Mouse (Mus musculus) stomach, embryonic 15.5 days (tissue): Measurements from ENCODE around the gene Plxdc2. TPM values are rescaled to one million over a fixed set of nuclear protein-coding genes. Genes with fewer than 3 reads are reported as not detected.

Source experiments
- ATAC-seq: fragments of 200-750 bp; cut with Nextera tagmentation; 2 replicates; pipeline ENCODE4 v1.8.0; 2017; ENCODE audit warnings: low read depth, moderate number of reproducible peaks, moderate TSS enrichment; ENCODE audit not compliant: insufficient read depth, low FRiP score
- H3K27ac ChIP-seq: fragments of 300-500 bp; sonication (generic); 2 replicates; pipeline ENCODE4 v1.5.1; 2015; ENCODE audit warnings: mild to moderate bottlenecking, inconsistent platforms
- H3K27me3 ChIP-seq: fragments of 300-500 bp; sonication (generic); replicated peaks from 2 replicates; pipeline ENCODE4 v1.6.1; 2015; ENCODE audit warnings: inconsistent platforms
- H3K36me3 ChIP-seq: fragments of 300-500 bp; sonication (generic); 2 replicates; pipeline ENCODE4 v1.6.1; 2015; ENCODE audit warnings: inconsistent platforms
- H3K4me1 ChIP-seq: fragments of 300-500 bp; sonication (generic); 2 replicates; pipeline ENCODE4 v1.6.1; 2015; ENCODE audit warnings: inconsistent platforms
- H3K4me2 ChIP-seq: fragments of 300-500 bp; sonication (generic); 2 replicates; pipeline ENCODE4 v1.6.1; 2015; ENCODE audit warnings: mild to moderate bottlenecking, inconsistent platforms
- H3K4me3 ChIP-seq: fragments of 300-500 bp; sonication (generic); replicated peaks from 2 replicates; pipeline ENCODE4 v1.5.1; 2015; ENCODE audit warnings: inconsistent platforms
- H3K9ac ChIP-seq: fragments of 300-500 bp; sonication (generic); 2 replicates; pipeline ENCODE4 v1.6.1; 2015; ENCODE audit warnings: inconsistent platforms
- H3K9me3 ChIP-seq: fragments of 300-500 bp; sonication (generic); 2 replicates; pipeline ENCODE4 v1.6.1; 2016; ENCODE audit warnings: inconsistent platforms
- WGBS: fragments of 180-500 bp; shearing (Covaris S2); methylation state at CpG from one replicate; pipeline ENCODE4 v1.1.7; 2015; 5-methylcytosine and 5-hydroxymethylcytosine counted together
- polyA plus RNA-seq: library from polyadenylated mRNA; unstranded; fragments of >200 nt; fragmentation: Nextera tagmentation; extraction: Ambion mirVana; gene quantifications from 2 replicates; pipeline ENCODE4 v1.2.1, GENCODE M21; 2015

The Plxdc2 gene
- polyA plus RNA-seq, 1 experiment from 2014 or later, result 29.4 TPM

GRCm38 (mm10) chr2:16365830-16366401, 9.8 kb downstream of the Plxdc2 start:
- H3K4me3 ChIP-seq, result no peak overlapping the region
- no peaks in the 10 kb centered on the region for H3K9me3 ChIP-seq
- no peaks in the 10 kb centered on the region for H3K27me3 ChIP-seq
- no peaks in the 10 kb centered on the region for H3K36me3 ChIP-seq
- no peaks in the 10 kb centered on the region for H3K4me1 ChIP-seq
- no peak for ATAC-seq
- H3K27ac ChIP-seq, result no peak overlapping the region
- WGBS, result 58% methylated on average over 4 of the region's 4 CpGs
- H3K4me2 ChIP-seq, result no peak overlapping the region
- no peak overlapping the region for H3K9ac ChIP-seq

GRCm38 (mm10) chr2:16370419-16370818, 14.3 kb downstream of the Plxdc2 start:
- no peak for ATAC-seq
- Histone ChIP-seq H3K4me3 (no peak overlapping the region), H3K27ac (no peak overlapping the region), H3K36me3 (no peaks in the 10 kb centered on the region), H3K9me3 (no peaks in the 10 kb centered on the region), H3K9ac (no peak overlapping the region), H3K4me2 (no peak overlapping the region), H3K27me3 (no peaks in the 10 kb centered on the region), H3K4me1 (no peaks in the 10 kb centered on the region)
- 88% methylated on average over 1 of the region's 1 CpGs for WGBS

GRCm38 (mm10) chr2:16374288-16374687, 18.2 kb downstream of the Plxdc2 start:
- ATAC-seq, result no peak
- Histone ChIP-seq H3K9me3 (no peaks in the 10 kb centered on the region), H3K36me3 (no peaks in the 10 kb centered on the region), H3K9ac (no peak overlapping the region), H3K27ac (no peak overlapping the region), H3K4me3 (no peak overlapping the region), H3K27me3 (no peaks in the 10 kb centered on the region), H3K4me1 (no peaks in the 10 kb centered on the region), H3K4me2 (no peak overlapping the region)

- ATAC-seq, result no peak
- 57% methylated on average over 1 of the region's 1 CpGs for WGBS
- Histone ChIP-seq H3K9ac (no peak overlapping the region), H3K27me3 (no peaks in the 10 kb centered on the region), H3K4me3 (no peak overlapping the region), H3K36me3 (no peaks in the 10 kb centered on the region), H3K27ac (no peak overlapping the region), H3K4me1 (no peaks in the 10 kb centered on the region), H3K9me3 (no peaks in the 10 kb centered on the region), H3K4me2 (no peak overlapping the region)
Observed at GRCm38 (mm10) chr2:16386206-16386605, 30.1 kb downstream of the Plxdc2 start.

- Histone ChIP-seq H3K27ac (no peak overlapping the region), H3K4me2 (no peak overlapping the region), H3K9ac (no peak overlapping the region), H3K4me1 (no peaks in the 10 kb centered on the region), H3K4me3 (no peak overlapping the region), H3K36me3 (no peaks in the 10 kb centered on the region), H3K27me3 (no peaks in the 10 kb centered on the region), H3K9me3 (no peaks in the 10 kb centered on the region)
- ATAC-seq, result no peak
Observed at GRCm38 (mm10) chr2:16386692-16387091, 30.6 kb downstream of the Plxdc2 start.

GRCm38 (mm10) chr2:16387787-16388186, 31.7 kb downstream of the Plxdc2 start:
- no peak overlapping the region for H3K27ac ChIP-seq
- H3K4me2 ChIP-seq, result no peak overlapping the region
- H3K4me3 ChIP-seq, result no peak overlapping the region
- no peaks in the 10 kb centered on the region for H3K27me3 ChIP-seq
- H3K9ac ChIP-seq, result no peak overlapping the region
- no peaks in the 10 kb centered on the region for H3K9me3 ChIP-seq
- H3K36me3 ChIP-seq, result no peaks in the 10 kb centered on the region
- H3K4me1 ChIP-seq, result no peaks in the 10 kb centered on the region
- no peak for ATAC-seq

GRCm38 (mm10) chr2:16397501-16397900, 41.4 kb downstream of the Plxdc2 start:
- Histone ChIP-seq H3K4me3 (no peak overlapping the region), H3K36me3 (no peaks in the 10 kb centered on the region), H3K27me3 (no peaks in the 10 kb centered on the region), H3K27ac (no peak overlapping the region), H3K4me2 (no peak overlapping the region), H3K9ac (no peak overlapping the region), H3K9me3 (no peaks in the 10 kb centered on the region), H3K4me1 (no peaks in the 10 kb centered on the region)
- WGBS, result 75% methylated on average over 3 of the region's 3 CpGs
- ATAC-seq, result no peak

- WGBS, result 92% methylated on average over 1 of the region's 1 CpGs
- Histone ChIP-seq H3K4me1 (no peaks in the 10 kb centered on the region), H3K36me3 (no peaks in the 10 kb centered on the region), H3K4me2 (no peak overlapping the region), H3K27ac (no peak overlapping the region), H3K27me3 (no peaks in the 10 kb centered on the region), H3K9me3 (no peaks in the 10 kb centered on the region), H3K9ac (no peak overlapping the region), H3K4me3 (no peak overlapping the region)
- no peak for ATAC-seq
Observed at GRCm38 (mm10) chr2:16398006-16398405, 41.9 kb downstream of the Plxdc2 start.

GRCm38 (mm10) chr2:16398896-16399295, 42.8 kb downstream of the Plxdc2 start:
- Histone ChIP-seq H3K27me3 (no peaks in the 10 kb centered on the region), H3K4me2 (no peak overlapping the region), H3K4me3 (no peak overlapping the region), H3K36me3 (no peaks in the 10 kb centered on the region), H3K27ac (no peak overlapping the region), H3K9ac (no peak overlapping the region), H3K4me1 (no peaks in the 10 kb centered on the region), H3K9me3 (no peaks in the 10 kb centered on the region)
- WGBS, result 53% methylated on average over 10 of the region's 10 CpGs
- no peak for ATAC-seq

GRCm38 (mm10) chr2:16406508-16406907, 50.4 kb downstream of the Plxdc2 start:
- H3K27me3 ChIP-seq, result no peaks in the 10 kb centered on the region
- no peak overlapping the region for H3K27ac ChIP-seq
- ATAC-seq, result no peak
- 41% methylated on average over 2 of the region's 2 CpGs for WGBS
- no peak overlapping the region for H3K4me3 ChIP-seq
- no peaks in the 10 kb centered on the region for H3K9me3 ChIP-seq
- H3K36me3 ChIP-seq, result no peaks in the 10 kb centered on the region
- H3K9ac ChIP-seq, result no peak overlapping the region
- H3K4me2 ChIP-seq, result no peak overlapping the region
- H3K4me1 ChIP-seq, result no peaks in the 10 kb centered on the region

- Histone ChIP-seq H3K27ac (no peak overlapping the region), H3K4me1 (no peaks in the 10 kb centered on the region), H3K9me3 (no peaks in the 10 kb centered on the region), H3K36me3 (no peaks in the 10 kb centered on the region), H3K9ac (no peak overlapping the region), H3K4me2 (no peak overlapping the region), H3K4me3 (no peak overlapping the region), H3K27me3 (no peaks in the 10 kb centered on the region)
- ATAC-seq, result no peak
- WGBS, result 10% methylated on average over 3 of the region's 3 CpGs
Observed at GRCm38 (mm10) chr2:16414340-16414976, 58.4 kb downstream of the Plxdc2 start.

- no peak overlapping the region for H3K27ac ChIP-seq
- 89% methylated on average over 5 of the region's 5 CpGs for WGBS
- H3K4me1 ChIP-seq, result no peaks in the 10 kb centered on the region
- no peaks in the 10 kb centered on the region for H3K27me3 ChIP-seq
- H3K4me3 ChIP-seq, result no peak overlapping the region
- H3K4me2 ChIP-seq, result no peak overlapping the region
- H3K9me3 ChIP-seq, result no peaks in the 10 kb centered on the region
- ATAC-seq, result no peak
- H3K36me3 ChIP-seq, result no peaks in the 10 kb centered on the region
- no peak overlapping the region for H3K9ac ChIP-seq
Observed at GRCm38 (mm10) chr2:16439030-16439429, 82.9 kb downstream of the Plxdc2 start.

- no peaks in the 10 kb centered on the region for H3K36me3 ChIP-seq
- H3K4me2 ChIP-seq, result no peak overlapping the region
- H3K27ac ChIP-seq, result no peak overlapping the region
- 55% methylated on average over 2 of the region's 2 CpGs for WGBS
- H3K4me1 ChIP-seq, result no peaks in the 10 kb centered on the region
- no peaks in the 10 kb centered on the region for H3K27me3 ChIP-seq
- H3K9ac ChIP-seq, result no peak overlapping the region
- ATAC-seq, result no peak
- H3K9me3 ChIP-seq, result no peaks in the 10 kb centered on the region
- no peak overlapping the region for H3K4me3 ChIP-seq
Observed at GRCm38 (mm10) chr2:16442643-16443042, 86.5 kb downstream of the Plxdc2 start.
